Mouse (Mus musculus): Measurements from ENCODE around the gene Mast3. TPM values are rescaled to one million over a fixed set of nuclear protein-coding genes. Genes with fewer than 3 reads are reported as not detected.

The Mast3 gene
- total RNA-seq, 2 experiments from 2014 or later, result 5.2 to 6.3 TPM

- DNase-seq (ENCODE audit: low spot score), result peak; percentile 98
- intact Hi-C loops (cut with DNase I), result no loop called here
Measured at GRCm38 (mm10) chr8:70754043-70754870, 50.6 kb downstream of the Mast3 start, which contains the start of gene Rab3a. Gene Rab3a, plus strand, starts transcription at chr8:70754679.

- intact Hi-C loops (cut with DNase I), result no loop called here
- DNase-seq (ENCODE audit: low spot score), result peak; percentile 93
Measured at GRCm38 (mm10) chr8:70753151-70753550, 51.7 kb downstream of the Mast3 start.

- DNase-seq (ENCODE audit: low spot score), result peak; percentile 79
- intact Hi-C loops (cut with DNase I), result loop anchor here (1.0 kb wide), 1 partner anchor 31 kb away; no protein-coding TSS in a partner anchor
Measured at GRCm38 (mm10) chr8:70752000-70752764, 52.7 kb downstream of the Mast3 start.

GRCm38 (mm10) chr8:70750128-70750680 lies 54.6 kb downstream of the Mast3 start:
- intact Hi-C loops (cut with DNase I), result no loop called here
- peak; percentile 16 for DNase-seq (ENCODE audit: low spot score)

- no peak for DNase-seq (ENCODE audit: low spot score)
- intact Hi-C loops (cut with DNase I), result no loop called here
Measured at GRCm38 (mm10) chr8:70749097-70749674, 55.7 kb downstream of the Mast3 start.

GRCm38 (mm10) chr8:70748246-70749096 lies 56.4 kb downstream of the Mast3 start:
- DNase-seq (ENCODE audit: low spot score), result peak; percentile 3
- intact Hi-C loops (cut with DNase I), result no loop called here

- intact Hi-C loops (cut with DNase I), result no loop called here
- no peak for DNase-seq (ENCODE audit: low spot score)
Measured at GRCm38 (mm10) chr8:70747211-70747890, 57.5 kb downstream of the Mast3 start.

GRCm38 (mm10) chr8:70746676-70747075 lies 58.2 kb downstream of the Mast3 start:
- DNase-seq (ENCODE audit: low spot score), result peak; percentile 1
- intact Hi-C loops (cut with DNase I), result no loop called here

GRCm38 (mm10) chr8:70745691-70746220 lies 59.1 kb downstream of the Mast3 start:
- intact Hi-C loops (cut with DNase I), result no loop called here
- DNase-seq (ENCODE audit: low spot score), result no peak

GRCm38 (mm10) chr8:70744806-70745205 lies 60.0 kb downstream of the Mast3 start:
- intact Hi-C loops (cut with DNase I), result no loop called here
- no peak for DNase-seq (ENCODE audit: low spot score)

GRCm38 (mm10) chr8:70743656-70744590 lies 60.9 kb downstream of the Mast3 start:
- intact Hi-C loops (cut with DNase I), result no loop called here
- DNase-seq (ENCODE audit: low spot score), result peak; percentile 71

GRCm38 (mm10) chr8:70742981-70743655 lies 61.7 kb downstream of the Mast3 start:
- intact Hi-C loops (cut with DNase I), result no loop called here
- no peak for DNase-seq (ENCODE audit: low spot score)

- intact Hi-C loops (cut with DNase I), result no loop called here
- DNase-seq (ENCODE audit: low spot score), result no peak
Measured at GRCm38 (mm10) chr8:70742176-70742575, 62.7 kb downstream of the Mast3 start.

GRCm38 (mm10) chr8:70741661-70742060 lies 63.2 kb downstream of the Mast3 start:
- DNase-seq (ENCODE audit: low spot score), result no peak
- intact Hi-C loops (cut with DNase I), result no loop called here

- DNase-seq (ENCODE audit: low spot score), result no peak
Measured at GRCm38 (mm10) chr8:70738211-70738610, 66.6 kb downstream of the Mast3 start.

GRCm38 (mm10) chr8:70737705-70738104 lies 67.1 kb downstream of the Mast3 start:
- intact Hi-C loops (cut with DNase I), result no loop called here
- DNase-seq (ENCODE audit: low spot score), result no peak

More at GRCm38 (mm10) chr8:70738211-70738610, 66.6 kb downstream of the Mast3 start:
- intact Hi-C loops (cut with DNase I), result no loop called here

- intact Hi-C loops (cut with DNase I), result no loop called here
- no peak for DNase-seq (ENCODE audit: low spot score)
Measured at GRCm38 (mm10) chr8:70730956-70731355, 73.9 kb downstream of the Mast3 start.

Data from heart, postnatal 25 days (tissue).